Mouse (Mus musculus): ENCODE results near the gene Prrx2. TPM values are rescaled to one million over a fixed set of nuclear protein-coding genes. Genes with fewer than 3 reads are reported as not detected.

Prrx2 gene
- total and polyA plus RNA-seq, 2 experiments from 2014 or later, result 3.6 to 24.0 TPM

DNA sequence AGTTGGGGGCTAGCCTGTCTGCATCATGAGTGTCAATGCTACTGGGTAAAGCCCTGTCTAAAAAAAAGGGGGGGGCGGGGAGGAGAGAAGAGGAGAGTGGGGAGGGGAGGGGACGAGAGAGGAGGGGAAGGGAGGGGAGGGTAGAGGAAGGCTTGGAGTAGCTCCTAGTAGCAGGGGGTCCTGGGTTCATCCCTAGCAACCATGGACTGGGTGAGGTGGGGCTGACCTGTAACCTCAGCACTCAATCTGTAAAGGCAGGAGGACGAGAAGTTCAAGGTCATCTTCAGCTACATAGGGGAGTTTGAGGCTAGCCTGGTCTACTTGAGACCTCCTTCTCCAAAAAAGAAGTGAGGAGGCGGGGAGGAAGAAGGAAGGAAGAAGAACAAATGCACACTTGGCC is 27.3 kb downstream of the Prrx2 start:
- Histone ChIP-seq H3K9me3 (replicated peaks; ENCODE audit: control insufficient read depth, low read length) (no peaks in the 10 kb centered on the region), H3K4me2 (ENCODE audit: low read depth, low read length) (no peak overlapping the region), H3K36me3 (replicated peaks; ENCODE audit: control insufficient read depth, insufficient read depth, low read length) (no peaks in the 10 kb centered on the region), H3K9ac (replicated peaks; ENCODE audit: low read depth, low read length) (no peak overlapping the region), H3K4me3 (ENCODE audit: low read depth, low read length) (no peak overlapping the region), H3K4me1 (ENCODE audit: control insufficient read depth, insufficient read depth) (peaks cover 5% of the 10 kb centered on the region; the same call in 1 of the 2 replicates), H3K27ac (ENCODE audit: low read depth) (no peak overlapping the region), H3K27me3 (ENCODE audit: control insufficient read depth, insufficient read depth, low read length) (peaks cover 3% of the 10 kb centered on the region; the same call in 1 of the 2 replicates)
- TF ChIP-seq CTCF (IDR thresholded peaks at IDR 0.05; ENCODE audit: low read depth), result no peak
- TF ChIP-seq EP300 (IDR thresholded peaks at IDR 0.05; ENCODE audit: low read depth), result no peak
- 76% methylated on average over 4 of the region's 4 CpGs for WGBS
- DNase-seq (ENCODE audit: low spot score) (no peak), ATAC-seq (ENCODE audit: insufficient read depth, low read depth) (no peak)

DNA sequence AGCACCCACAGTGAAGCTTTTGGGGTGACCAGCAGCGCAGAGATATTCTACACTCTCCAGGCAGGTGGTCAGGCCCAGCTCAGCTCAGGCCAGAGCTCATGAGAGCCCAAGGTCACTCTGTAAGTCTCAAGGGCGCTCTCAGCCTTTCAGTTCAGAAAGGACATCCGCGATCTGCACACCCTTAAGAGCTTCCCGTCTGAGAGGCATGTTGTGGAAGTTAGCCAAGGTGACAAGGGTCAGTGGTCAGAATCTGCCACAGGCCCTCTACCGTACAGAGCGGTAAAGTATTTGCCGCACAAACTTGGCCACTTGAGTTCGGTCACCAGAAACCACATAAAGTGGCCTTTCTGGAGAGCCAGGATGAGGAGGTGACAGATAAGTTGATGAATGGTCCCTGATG is 28.8 kb downstream of the Prrx2 start:
- ATAC-seq (ENCODE audit: insufficient read depth, low read depth) (peak; percentile 62), DNase-seq (ENCODE audit: low spot score) (peak; percentile 43)
- Histone ChIP-seq H3K27me3 (ENCODE audit: control insufficient read depth, insufficient read depth, low read length) (peaks cover 3% of the 10 kb centered on the region; the same call in 1 of the 2 replicates), H3K36me3 (replicated peaks; ENCODE audit: control insufficient read depth, insufficient read depth, low read length) (no peaks in the 10 kb centered on the region), H3K27ac (ENCODE audit: low read depth) (no peak overlapping the region), H3K4me1 (ENCODE audit: control insufficient read depth, insufficient read depth) (peaks cover 5% of the 10 kb centered on the region; the same call in 1 of the 2 replicates), H3K9ac (replicated peaks; ENCODE audit: low read depth, low read length) (no peak overlapping the region), H3K4me2 (ENCODE audit: low read depth, low read length) (no peak overlapping the region), H3K9me3 (replicated peaks; ENCODE audit: control insufficient read depth, low read length) (no peaks in the 10 kb centered on the region), H3K4me3 (ENCODE audit: low read depth, low read length) (no peak overlapping the region)
- TF ChIP-seq EP300 (IDR thresholded peaks at IDR 0.05; ENCODE audit: low read depth), result no peak
- no peak for TF ChIP-seq CTCF (IDR thresholded peaks at IDR 0.05; ENCODE audit: low read depth)
- WGBS, result 20% methylated on average over 9 of the region's 9 CpGs

DNA sequence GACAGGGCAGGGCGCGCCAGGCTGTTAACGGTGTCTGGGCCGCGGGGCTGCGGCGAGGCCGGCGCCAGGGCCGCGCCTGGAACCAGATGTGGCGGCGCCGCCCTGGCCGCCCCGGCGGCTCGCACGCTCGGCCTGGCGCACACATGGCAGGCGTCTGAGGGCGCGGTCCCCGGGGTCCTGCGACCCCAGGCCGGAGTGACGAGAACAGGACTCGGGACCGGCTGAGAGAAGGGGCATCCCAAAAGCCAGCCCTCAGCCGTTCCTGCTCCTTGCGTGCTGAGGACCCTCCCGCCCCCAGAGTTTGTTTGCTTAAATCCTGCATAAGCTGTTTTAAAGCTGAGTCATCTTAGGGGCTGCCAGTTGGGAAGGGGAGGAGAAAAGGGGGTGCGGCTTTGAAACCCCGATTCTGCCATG is 30.2 kb downstream of the Prrx2 start:
- no peak for DNase-seq (ENCODE audit: low spot score)

DNA sequence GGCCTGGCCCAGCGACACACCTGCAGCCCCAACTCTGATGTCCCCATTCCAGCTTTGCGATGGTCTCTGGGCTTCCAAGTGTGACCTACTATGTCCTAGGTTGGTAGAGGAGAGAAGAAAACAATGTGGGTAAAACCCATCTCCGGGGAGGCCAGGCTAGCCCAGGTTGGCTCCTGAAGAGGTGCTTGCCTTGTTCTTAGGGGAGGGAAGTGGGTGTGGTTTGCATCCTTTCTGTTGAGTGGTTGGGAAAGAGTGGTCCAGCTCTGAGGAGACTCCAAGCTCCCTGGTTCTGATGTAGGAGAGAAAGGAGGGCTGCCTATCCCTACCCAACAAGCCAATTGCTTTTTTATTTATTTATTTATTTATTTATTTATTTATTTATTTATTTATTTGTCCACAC is 30.7 kb downstream of the Prrx2 start:
- H3K27ac ChIP-seq (ENCODE audit: low read depth), result no peak overlapping the region
- ATAC-seq (ENCODE audit: insufficient read depth, low read depth), result no peak

More for the DNA sequence above, 30.2 kb downstream of the Prrx2 start:
- Histone ChIP-seq H3K27me3 (ENCODE audit: control insufficient read depth, insufficient read depth, low read length) (peaks cover 3% of the 10 kb centered on the region; the same call in 1 of the 2 replicates), H3K4me1 (ENCODE audit: control insufficient read depth, insufficient read depth) (peaks cover 5% of the 10 kb centered on the region; the same call in 1 of the 2 replicates), H3K9ac (replicated peaks; ENCODE audit: low read depth, low read length) (peak overlapping the region; percentile 28; the same call in 1 of the 2 replicates), H3K36me3 (replicated peaks; ENCODE audit: control insufficient read depth, insufficient read depth, low read length) (no peaks in the 10 kb centered on the region), H3K27ac (ENCODE audit: low read depth) (no peak overlapping the region; the same call in 1 of the 2 replicates), H3K9me3 (replicated peaks; ENCODE audit: control insufficient read depth, low read length) (no peaks in the 10 kb centered on the region), H3K4me2 (ENCODE audit: low read depth, low read length) (peak overlapping the region; percentile 51), H3K4me3 (ENCODE audit: low read depth, low read length) (peak overlapping the region; percentile 29; the same call in 1 of the 2 replicates)
- no peak for ATAC-seq (ENCODE audit: insufficient read depth, low read depth)
- 26% methylated on average over 35 of the region's 35 CpGs for WGBS
- no peak for TF ChIP-seq CTCF (IDR thresholded peaks at IDR 0.05; ENCODE audit: low read depth)

DNA sequence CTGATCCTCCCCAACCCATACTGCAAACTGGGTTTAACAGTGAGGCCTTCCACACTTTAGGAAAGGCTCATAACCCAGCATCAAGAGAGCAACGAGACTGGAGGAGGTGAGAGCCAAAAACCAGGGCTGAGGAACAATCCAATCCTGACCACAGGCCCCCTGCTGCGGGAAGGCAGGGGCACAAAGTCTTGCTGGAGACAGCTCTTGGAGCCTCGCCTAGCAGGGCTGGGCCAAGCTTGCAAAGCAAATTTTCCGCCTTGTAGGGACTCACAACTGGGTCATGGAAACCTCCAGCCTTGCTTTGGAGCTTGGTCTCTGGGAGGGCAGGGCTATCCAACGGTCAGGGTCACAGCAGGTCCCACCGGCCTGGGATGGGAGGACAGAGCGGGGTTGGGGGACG is 36.1 kb downstream of the Prrx2 start:
- peaks cover 1% of the 10 kb centered on the region; the same call in 1 of the 2 replicates for H3K4me1 ChIP-seq (ENCODE audit: control insufficient read depth, insufficient read depth)
- H3K4me3 ChIP-seq (ENCODE audit: low read depth, low read length), result no peak overlapping the region
- ATAC-seq (ENCODE audit: insufficient read depth, low read depth), result no peak
- H3K27me3 ChIP-seq (ENCODE audit: control insufficient read depth, insufficient read depth, low read length), result no peaks in the 10 kb centered on the region
- TF ChIP-seq EP300 (IDR thresholded peaks at IDR 0.05; ENCODE audit: low read depth) (no peak), CTCF (IDR thresholded peaks at IDR 0.05; ENCODE audit: low read depth) (no peak)
- H3K9ac ChIP-seq (replicated peaks; ENCODE audit: low read depth, low read length), result no peak overlapping the region
- H3K9me3 ChIP-seq (replicated peaks; ENCODE audit: control insufficient read depth, low read length), result no peaks in the 10 kb centered on the region
- H3K36me3 ChIP-seq (replicated peaks; ENCODE audit: control insufficient read depth, insufficient read depth, low read length), result no peaks in the 10 kb centered on the region
- H3K4me2 ChIP-seq (ENCODE audit: low read depth, low read length), result no peak overlapping the region
- no peak overlapping the region for H3K27ac ChIP-seq (ENCODE audit: low read depth)
- DNase-seq (ENCODE audit: low spot score), result no peak
- 72% methylated on average over 8 of the region's 8 CpGs for WGBS

More for the DNA sequence above, 30.7 kb downstream of the Prrx2 start:
- no peak for TF ChIP-seq CTCF (IDR thresholded peaks at IDR 0.05; ENCODE audit: low read depth)
- TF ChIP-seq EP300 (IDR thresholded peaks at IDR 0.05; ENCODE audit: low read depth), result no peak
- peaks cover 3% of the 10 kb centered on the region; the same call in 1 of the 2 replicates for H3K27me3 ChIP-seq (ENCODE audit: control insufficient read depth, insufficient read depth, low read length)
- no peak overlapping the region for H3K4me2 ChIP-seq (ENCODE audit: low read depth, low read length)
- H3K36me3 ChIP-seq (replicated peaks; ENCODE audit: control insufficient read depth, insufficient read depth, low read length), result no peaks in the 10 kb centered on the region
- WGBS, result 59% methylated on average over 3 of the region's 3 CpGs
- no peak for DNase-seq (ENCODE audit: low spot score)
- peaks cover 5% of the 10 kb centered on the region; the same call in 1 of the 2 replicates for H3K4me1 ChIP-seq (ENCODE audit: control insufficient read depth, insufficient read depth)
- H3K9me3 ChIP-seq (replicated peaks; ENCODE audit: control insufficient read depth, low read length), result no peaks in the 10 kb centered on the region
- no peak overlapping the region for H3K9ac ChIP-seq (replicated peaks; ENCODE audit: low read depth, low read length)
- no peak overlapping the region for H3K4me3 ChIP-seq (ENCODE audit: low read depth, low read length)

DNA sequence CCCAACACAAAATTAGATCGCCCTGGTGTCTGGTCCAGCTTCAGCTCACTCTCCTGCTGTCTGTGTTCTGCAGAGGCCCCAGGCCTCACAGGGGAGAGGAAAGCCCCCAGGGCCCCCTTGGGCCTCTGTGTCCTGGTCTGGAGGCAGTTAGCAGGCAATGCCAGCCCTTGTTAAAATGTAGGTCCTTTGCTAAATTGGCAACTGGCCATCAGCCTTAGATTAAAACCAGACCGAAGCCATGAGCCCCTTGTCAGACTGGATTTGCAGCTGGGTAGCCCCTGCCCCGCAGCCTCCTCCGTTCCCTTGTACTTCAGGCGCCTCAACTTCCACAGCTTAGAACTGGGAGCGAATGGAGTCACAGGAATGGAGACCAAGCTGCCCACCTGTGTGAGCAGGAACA is 37.9 kb downstream of the Prrx2 start:
- DNase-seq (ENCODE audit: low spot score) (no peak), ATAC-seq (ENCODE audit: insufficient read depth, low read depth) (no peak)
- peaks cover 7% of the 10 kb centered on the region; the same call in 1 of the 2 replicates for H3K4me1 ChIP-seq (ENCODE audit: control insufficient read depth, insufficient read depth)
- H3K27me3 ChIP-seq (ENCODE audit: control insufficient read depth, insufficient read depth, low read length), result no peaks in the 10 kb centered on the region
- no peaks in the 10 kb centered on the region for H3K36me3 ChIP-seq (replicated peaks; ENCODE audit: control insufficient read depth, insufficient read depth, low read length)
- no peak for TF ChIP-seq CTCF (IDR thresholded peaks at IDR 0.05; ENCODE audit: low read depth)
- no peak for TF ChIP-seq EP300 (IDR thresholded peaks at IDR 0.05; ENCODE audit: low read depth)
- no peak overlapping the region for H3K27ac ChIP-seq (ENCODE audit: low read depth)
- WGBS, result 53% methylated on average over 6 of the region's 6 CpGs
- H3K4me3 ChIP-seq (ENCODE audit: low read depth, low read length), result no peak overlapping the region
- H3K9ac ChIP-seq (replicated peaks; ENCODE audit: low read depth, low read length), result no peak overlapping the region
- no peaks in the 10 kb centered on the region for H3K9me3 ChIP-seq (replicated peaks; ENCODE audit: control insufficient read depth, low read length)
- H3K4me2 ChIP-seq (ENCODE audit: low read depth, low read length), result no peak overlapping the region

Data from heart, postnatal 0 days (tissue).